Mouse (Mus musculus) liver, embryonic 12.5 days (tissue): ENCODE data around the gene Adprh. TPM values are rescaled to one million over a fixed set of nuclear protein-coding genes. Genes with fewer than 3 reads are reported as not detected.
"Not testable (repeated sequence)": the region's sequence is repeated elsewhere in the genome, so short reads cannot be mapped to it uniquely, and the experiment has no call there.

Experiments used
- ATAC-seq: fragments of 200-750 bp; cut with Nextera tagmentation; 2 replicates; pipeline ENCODE4 v1.8.0; 2017; ENCODE audit warnings: moderate number of reproducible peaks, mild to moderate bottlenecking, moderate library complexity
- H3K27ac ChIP-seq: fragments of 300-500 bp; sonication (generic); 2 replicates; pipeline ENCODE4 v1.5.1; 2016; ENCODE audit warnings: mild to moderate bottlenecking
- H3K27me3 ChIP-seq: fragments of 300-500 bp; sonication (generic); replicated peaks from 2 replicates; pipeline ENCODE4 v1.6.1; 2016; ENCODE audit warnings: mild to moderate bottlenecking, moderate library complexity
- H3K36me3 ChIP-seq: fragments of 300-500 bp; sonication (generic); 2 replicates; pipeline ENCODE4 v1.6.1; 2016; ENCODE audit warnings: mild to moderate bottlenecking, moderate library complexity
- H3K4me1 ChIP-seq: fragments of 300-500 bp; sonication (generic); 2 replicates; pipeline ENCODE4 v1.6.1; 2016
- H3K4me2 ChIP-seq: fragments of 300-500 bp; sonication (generic); 2 replicates; pipeline ENCODE4 v1.6.1; 2016; ENCODE audit warnings: mild to moderate bottlenecking, moderate library complexity
- H3K4me3 ChIP-seq: fragments of 300-500 bp; sonication (generic); 2 replicates; pipeline ENCODE4 v1.5.1; 2016; ENCODE audit warnings: mild to moderate bottlenecking, moderate library complexity
- H3K9ac ChIP-seq: fragments of 300-500 bp; sonication (generic); 2 replicates; pipeline ENCODE4 v1.6.1; 2016; ENCODE audit warnings: mild to moderate bottlenecking, moderate library complexity
- H3K9me3 ChIP-seq: fragments of 300-500 bp; sonication (generic); replicated peaks from 2 replicates; pipeline ENCODE4 v1.6.1; 2016; ENCODE audit warnings: mild to moderate bottlenecking, moderate library complexity
- WGBS: fragments of 180-500 bp; shearing (Covaris S2); methylation state at CpG from one replicate; pipeline ENCODE4 v1.1.7; 2016; ENCODE audit not compliant: insufficient replicate concordance; 5-methylcytosine and 5-hydroxymethylcytosine counted together
- polyA plus RNA-seq: library from polyadenylated mRNA; unstranded; fragments of >200 nt; fragmentation: Nextera tagmentation; extraction: Ambion mirVana; gene quantifications from 2 replicates; pipeline ENCODE4 v1.2.1, GENCODE M21; 2016

The Adprh gene
- polyA plus RNA-seq, 1 experiment from 2014 or later, result 53.5 TPM

- H3K9me3 ChIP-seq, result no peaks in the 10 kb centered on the region
- H3K4me2 ChIP-seq, result no peak overlapping the region
- no peak overlapping the region for H3K4me3 ChIP-seq
- H3K9ac ChIP-seq, result no peak overlapping the region
- no peaks in the 10 kb centered on the region for H3K27me3 ChIP-seq
- H3K4me1 ChIP-seq, result peaks cover 33% of the 10 kb centered on the region
- H3K36me3 ChIP-seq, result peaks cover 47% of the 10 kb centered on the region
- 78% methylated on average over 7 of the region's 7 CpGs for WGBS
- ATAC-seq, result no peak
- no peak overlapping the region for H3K27ac ChIP-seq
These were observed 1.8 kb downstream of the Adprh start for GRCm38 (mm10) chr16:38450707-38451106.

- WGBS, result 89% methylated on average over 12 of the region's 12 CpGs
- H3K9me3 ChIP-seq, result 0 out of 2 replicates have a peak, but pooled peaks cover 5% of the 10 kb centered on the region
- H3K4me2 ChIP-seq, result no peak overlapping the region
- H3K9ac ChIP-seq, result no peak overlapping the region
- no peak overlapping the region for H3K27ac ChIP-seq
- H3K4me1 ChIP-seq, result peaks cover 24% of the 10 kb centered on the region
- no peak for ATAC-seq
- no peaks in the 10 kb centered on the region for H3K27me3 ChIP-seq
- no peak overlapping the region for H3K4me3 ChIP-seq
- H3K36me3 ChIP-seq, result peaks cover 70% of the 10 kb centered on the region
These were observed 4.0 kb downstream of the Adprh start for GRCm38 (mm10) chr16:38448458-38448857.

- ATAC-seq, result no peak
- H3K4me2 ChIP-seq, result no peak overlapping the region
- no peak overlapping the region for H3K27ac ChIP-seq
- peaks cover 71% of the 10 kb centered on the region for H3K36me3 ChIP-seq
- H3K4me3 ChIP-seq, result no peak overlapping the region
- 0 out of 2 replicates have a peak, but pooled peaks cover 5% of the 10 kb centered on the region for H3K9me3 ChIP-seq
- WGBS, result 90% methylated on average over 21 of the region's 21 CpGs
- H3K27me3 ChIP-seq, result no peaks in the 10 kb centered on the region; the same call in 1 of the 2 replicates
- peaks cover 20% of the 10 kb centered on the region for H3K4me1 ChIP-seq
- no peak overlapping the region for H3K9ac ChIP-seq
These were observed 5.1 kb downstream of the Adprh start for GRCm38 (mm10) chr16:38447366-38447765.

- not testable (repeated sequence) for H3K4me2 ChIP-seq
- WGBS, result 84% methylated on average over 2 of the region's 2 CpGs
- H3K36me3 ChIP-seq, result peaks cover 71% of the 10 kb centered on the region
These were observed 6.4 kb downstream of the Adprh start for GRCm38 (mm10) chr16:38446141-38446540.

GRCm38 (mm10) chr16:38445576-38445975 lies 6.9 kb downstream of the Adprh start:
- ATAC-seq, result no peak
- no peak overlapping the region for H3K27ac ChIP-seq
- H3K9me3 ChIP-seq, result 0 out of 2 replicates have a peak, but pooled peaks cover 5% of the 10 kb centered on the region
- peaks cover 71% of the 10 kb centered on the region for H3K36me3 ChIP-seq
- 89% methylated on average over 20 of the region's 20 CpGs for WGBS
- no peaks in the 10 kb centered on the region; the same call in 1 of the 2 replicates for H3K27me3 ChIP-seq
- H3K4me3 ChIP-seq, result no peak overlapping the region
- peaks cover 5% of the 10 kb centered on the region; the same call in 1 of the 2 replicates for H3K4me1 ChIP-seq
- H3K9ac ChIP-seq, result no peak overlapping the region
- H3K4me2 ChIP-seq, result no peak overlapping the region

More at GRCm38 (mm10) chr16:38446141-38446540, 6.4 kb downstream of the Adprh start:
- not testable (repeated sequence) for ATAC-seq, H3K27me3 ChIP-seq, H3K4me1 ChIP-seq, H3K9ac ChIP-seq, H3K4me3 ChIP-seq, H3K27ac ChIP-seq, H3K9me3 ChIP-seq

GRCm38 (mm10) chr16:38445046-38445445 lies 7.5 kb downstream of the Adprh start:
- ATAC-seq, result no peak
- Histone ChIP-seq H3K27ac (no peak overlapping the region), H3K27me3 (no peaks in the 10 kb centered on the region; the same call in 1 of the 2 replicates), H3K4me1 (no peaks in the 10 kb centered on the region), H3K4me2 (no peak overlapping the region), H3K9me3 (0 out of 2 replicates have a peak, but pooled peaks cover 5% of the 10 kb centered on the region), H3K9ac (no peak overlapping the region), H3K4me3 (no peak overlapping the region), H3K36me3 (peaks cover 66% of the 10 kb centered on the region)
- 84% methylated on average over 1 of the region's 1 CpGs for WGBS

GRCm38 (mm10) chr16:38443721-38444464 lies 8.6 kb downstream of the Adprh start:
- H3K4me3 ChIP-seq, result no peak overlapping the region
- 0 out of 2 replicates have a peak, but pooled peaks cover 5% of the 10 kb centered on the region for H3K9me3 ChIP-seq
- peaks cover 56% of the 10 kb centered on the region for H3K36me3 ChIP-seq
- H3K4me1 ChIP-seq, result no peaks in the 10 kb centered on the region
- no peak overlapping the region for H3K4me2 ChIP-seq
- no peak overlapping the region for H3K27ac ChIP-seq
- no peaks in the 10 kb centered on the region; the same call in 1 of the 2 replicates for H3K27me3 ChIP-seq
- H3K9ac ChIP-seq, result no peak overlapping the region
- WGBS, result 87% methylated on average over 7 of the region's 7 CpGs
- ATAC-seq, result no peak

GRCm38 (mm10) chr16:38442216-38442615 lies 10.3 kb downstream of the Adprh start:
- Histone ChIP-seq H3K27ac (no peak overlapping the region), H3K4me2 (no peak overlapping the region), H3K36me3 (peaks cover 39% of the 10 kb centered on the region), H3K9me3 (0 out of 2 replicates have a peak, but pooled peaks cover 5% of the 10 kb centered on the region), H3K4me1 (no peaks in the 10 kb centered on the region), H3K9ac (no peak overlapping the region), H3K4me3 (no peak overlapping the region), H3K27me3 (no peaks in the 10 kb centered on the region; the same call in 1 of the 2 replicates)
- no peak for ATAC-seq
- 71% methylated on average over 8 of the region's 8 CpGs for WGBS

GRCm38 (mm10) chr16:38441611-38442010 lies 10.9 kb downstream of the Adprh start:
- Histone ChIP-seq H3K27me3 (no peaks in the 10 kb centered on the region; the same call in 1 of the 2 replicates), H3K9me3 (0 out of 2 replicates have a peak, but pooled peaks cover 5% of the 10 kb centered on the region), H3K4me3 (no peak overlapping the region), H3K4me2 (no peak overlapping the region), H3K27ac (no peak overlapping the region), H3K4me1 (no peaks in the 10 kb centered on the region), H3K36me3 (peaks cover 33% of the 10 kb centered on the region), H3K9ac (no peak overlapping the region)
- WGBS, result 55% methylated on average over 5 of the region's 5 CpGs
- ATAC-seq, result no peak

- peaks cover 21% of the 10 kb centered on the region for H3K36me3 ChIP-seq
- H3K4me2 ChIP-seq, result no peak overlapping the region
- H3K4me1 ChIP-seq, result no peaks in the 10 kb centered on the region
- 65% methylated on average over 6 of the region's 6 CpGs for WGBS
- H3K4me3 ChIP-seq, result no peak overlapping the region
- H3K9ac ChIP-seq, result no peak overlapping the region
- no peaks in the 10 kb centered on the region; the same call in 1 of the 2 replicates for H3K27me3 ChIP-seq
- no peak overlapping the region for H3K27ac ChIP-seq
- no peak for ATAC-seq
- 0 out of 2 replicates have a peak, but pooled peaks cover 5% of the 10 kb centered on the region for H3K9me3 ChIP-seq
These were observed 12.1 kb downstream of the Adprh start for GRCm38 (mm10) chr16:38440403-38440802.

GRCm38 (mm10) chr16:38439190-38439589 lies 13.3 kb downstream of the Adprh start:
- H3K4me1 ChIP-seq, result no peaks in the 10 kb centered on the region
- H3K4me3 ChIP-seq, result no peak overlapping the region
- no peaks in the 10 kb centered on the region for H3K9me3 ChIP-seq
- H3K9ac ChIP-seq, result no peak overlapping the region
- H3K27ac ChIP-seq, result no peak overlapping the region
- ATAC-seq, result no peak
- WGBS, result 53% methylated on average over 1 of the region's 1 CpGs
- H3K4me2 ChIP-seq, result no peak overlapping the region
- peaks cover 8% of the 10 kb centered on the region for H3K36me3 ChIP-seq
- H3K27me3 ChIP-seq, result no peaks in the 10 kb centered on the region; the same call in 1 of the 2 replicates

GRCm38 (mm10) chr16:38434295-38434795 lies 18.2 kb downstream of the Adprh start:
- Histone ChIP-seq H3K27me3 (no peaks in the 10 kb centered on the region), H3K4me1 (peaks cover 14% of the 10 kb centered on the region), H3K27ac (no peak overlapping the region), H3K9ac (no peak overlapping the region), H3K4me3 (no peak overlapping the region), H3K9me3 (no peaks in the 10 kb centered on the region), H3K4me2 (no peak overlapping the region), H3K36me3 (no peaks in the 10 kb centered on the region)
- no peak for ATAC-seq
- 77% methylated on average over 4 of the region's 4 CpGs for WGBS
